Mouse (Mus musculus): ENCODE measurements around the gene Ndst4.

Ndst4 gene

GRCm38 (mm10) chr3:125403601-125404396 is at the start of gene Ndst4:
Ndst4 (plus strand) TSS chr3:125404076.
- DNase-seq, result peak; percentile 33

GRCm38 (mm10) chr3:125397443-125397842 is 6.4 kb upstream of the Ndst4 start:
- no peak for DNase-seq

- DNase-seq, result peak; percentile 17
Measured at GRCm38 (mm10) chr3:125406456-125406855, 2.6 kb downstream of the Ndst4 start.

GRCm38 (mm10) chr3:125406991-125407390 is 3.1 kb downstream of the Ndst4 start:
- DNase-seq, result no peak

- DNase-seq, result no peak
Measured at GRCm38 (mm10) chr3:125466894-125467652, 63.2 kb downstream of the Ndst4 start.

GRCm38 (mm10) chr3:125510102-125510501 is 106.2 kb downstream of the Ndst4 start:
- DNase-seq, result no peak

- DNase-seq, result no peak
Measured at GRCm38 (mm10) chr3:125533371-125533770, 129.5 kb downstream of the Ndst4 start.

GRCm38 (mm10) chr3:125570602-125571001 is 166.7 kb downstream of the Ndst4 start:
- no peak for DNase-seq

- DNase-seq, result no peak
Measured at GRCm38 (mm10) chr3:125632233-125632632, 228.4 kb downstream of the Ndst4 start.

- no peak for DNase-seq
Measured at GRCm38 (mm10) chr3:125655009-125655635, 251.2 kb downstream of the Ndst4 start.

- DNase-seq, result no peak
Measured at GRCm38 (mm10) chr3:125660114-125660717, 256.3 kb downstream of the Ndst4 start.

GRCm38 (mm10) chr3:125660884-125661532 is 257.1 kb downstream of the Ndst4 start:
- no peak for DNase-seq

GRCm38 (mm10) chr3:125673997-125674794 is 270.3 kb downstream of the Ndst4 start:
- DNase-seq, result no peak

- no peak for DNase-seq
Measured at GRCm38 (mm10) chr3:125675211-125675896, 271.5 kb downstream of the Ndst4 start.

- peak; percentile 11 for DNase-seq
Measured at GRCm38 (mm10) chr3:125678924-125679323, 275.0 kb downstream of the Ndst4 start.

- DNase-seq, result peak; percentile 73
Measured at GRCm38 (mm10) chr3:125683460-125684230, 279.8 kb downstream of the Ndst4 start.

- no peak for DNase-seq
Measured at GRCm38 (mm10) chr3:125684583-125684982, 280.7 kb downstream of the Ndst4 start.

- no peak for DNase-seq
Measured at GRCm38 (mm10) chr3:125687601-125688000, 283.7 kb downstream of the Ndst4 start.

GRCm38 (mm10) chr3:125690948-125691347 is 287.1 kb downstream of the Ndst4 start:
- no peak for DNase-seq

GRCm38 (mm10) chr3:125722953-125723352 is 319.1 kb downstream of the Ndst4 start:
- DNase-seq, result no peak
